Mouse (Mus musculus): ENCODE results near the gene Phlpp1.

DNA sequence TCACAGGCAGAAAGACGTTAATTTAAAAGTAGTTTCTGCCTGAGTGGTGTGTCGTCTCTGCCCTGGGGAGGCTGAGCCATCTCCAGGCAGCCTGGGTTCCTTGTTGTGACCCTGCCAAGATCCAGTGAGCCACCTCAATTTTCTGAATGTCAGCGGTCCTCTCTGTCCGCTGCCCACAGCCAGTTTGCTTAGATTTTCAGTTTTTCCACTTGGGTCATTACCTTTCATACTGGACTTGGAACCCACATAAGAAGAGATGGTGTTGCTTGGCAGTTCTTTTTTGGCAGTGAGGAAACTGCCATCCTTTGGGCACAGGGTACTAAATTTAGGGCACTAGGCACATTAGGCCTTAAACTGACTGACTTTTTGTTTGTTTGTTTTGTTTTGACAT lies 60.9 kb downstream of the Phlpp1 start:
- TF ChIP-seq MAX (IDR thresholded peaks at IDR 0.05; ENCODE audit: low read length) (no peak), CHD2 (IDR thresholded peaks at IDR 0.05; ENCODE audit: low read length) (no peak), POLR2A (IDR thresholded peaks at IDR 0.05; ENCODE audit: low read depth, low read length) (no peak), CTCF (conservative IDR thresholded peaks at IDR 0.05 in 1 of 2, IDR thresholded peaks at IDR 0.05 in 1 of 2; ENCODE audit: low read depth in 2 of 2, low read length in 2 of 2) (no peak), BHLHE40 (IDR thresholded peaks at IDR 0.05; ENCODE audit: low read depth, low read length) (no peak), MAFK (IDR thresholded peaks at IDR 0.05; ENCODE audit: insufficient replicate concordance, low read length) (no peak), TCF12 (IDR thresholded peaks at IDR 0.05; ENCODE audit: low read depth, low read length) (no peak), JUND (conservative IDR thresholded peaks at IDR 0.05; ENCODE audit: low read depth, low read length) (no peak)

All from CH12.LX (cell line).